In genomic region chr11:101085617-101086322, GRCm38 (mm10) we compare ENCODE assay signal across 10 mouse cellular contexts. TPM values are rescaled to one million over a fixed set of nuclear protein-coding genes. Genes with fewer than 3 reads are reported as not detected.
DNase-seq lines count a peak whose midpoint lies in the region; ATAC-seq lines count a peak whose summit lies in the region.
"Had no signal": no experiment of that assay in that cellular context is flagged by ENCODE, and none has a peak within 500 bp of the region (broad histone marks: within the 10 kb centered on the region; RNA-seq: fewer than 3 reads in every experiment).

No protein-coding gene starts in this region.

- H3K27me3 ChIP-seq in megakaryocyte, embryonic 14.5 days (replicated peaks): no peaks in the 10 kb centered on the region
- H3K27me3 ChIP-seq in liver, embryonic 12.5 days (replicated peaks): peaks cover 10% of the 10 kb centered on the region

- peaks cover 82% of the 10 kb centered on the region for H3K4me1 ChIP-seq in megakaryocyte, embryonic 14.5 days
- H3K4me1 ChIP-seq in liver, embryonic 12.5 days: peaks cover 67% of the 10 kb centered on the region

- peak overlapping the region; percentile 94 for H3K4me2 ChIP-seq in liver, embryonic 12.5 days

- H3K9ac ChIP-seq in liver, embryonic 12.5 days: peak overlapping the region; percentile 86

- H3K36me3 ChIP-seq in megakaryocyte, embryonic 14.5 days (replicated peaks; ENCODE audit: low read length): peaks cover 61% of the 10 kb centered on the region
- H3K36me3 ChIP-seq in liver, embryonic 12.5 days: peaks cover 41% of the 10 kb centered on the region

- 91% methylated on average over 18 of the region's 18 CpGs for WGBS in liver, embryonic 12.5 days (ENCODE audit: insufficient replicate concordance)

- peak overlapping the region; percentile 83; the same call in 1 of the 2 replicates for H3K27ac ChIP-seq in liver, embryonic 12.5 days

- H3K9me3 ChIP-seq in megakaryocyte, embryonic 14.5 days: no peaks in the 10 kb centered on the region
- H3K9me3 ChIP-seq in liver, embryonic 12.5 days (replicated peaks): no peaks in the 10 kb centered on the region

- H3K4me3 ChIP-seq in megakaryocyte, embryonic 14.5 days (replicated peaks): peak overlapping the region; percentile 1
- H3K4me3 ChIP-seq in liver, embryonic 12.5 days: no peak overlapping the region

- no peak for ATAC-seq in megakaryocyte, adult 5-6 weeks (ENCODE audit: poor library complexity, severe bottlenecking)
- ATAC-seq in liver, embryonic 12.5 days: no peak

- peak; percentile 48 for DNase-seq in cerebellum, adult 9-11 months
- DNase-seq in cerebellum, adult 18-20 months: no peak
- no peak for DNase-seq in B cell, adult 2 months
- no peak for DNase-seq in MN1 (ENCODE audit: low spot score)
- DNase-seq in retina, postnatal 1 day: no peak
- DNase-seq: adrenal gland, adult 8-10 months had no signal

RNA-seq across cellular contexts. Expression of gene Mlx, which starts 1.3 kb away (rescaled TPM):
- polyA plus RNA-seq in megakaryocyte, embryonic 14.5 days (2012; ENCODE audit: insufficient read depth, low replicate concordance): 2.8 and 12.4 TPM in 2 replicates
- 62.7 and 64.8 TPM in 2 replicates for total RNA-seq in megakaryocyte, adult 5-6 weeks (2015)
- 79.3 and 96.0 TPM in 2 replicates for total RNA-seq in megakaryocyte, adult 5-6 weeks (2017)
- polyA plus RNA-seq in liver, embryonic 12.5 days (2016; fragmentation: Nextera tagmentation; extraction: Ambion mirVana): 34.9 and 35.7 TPM in 2 replicates

RNA-seq across cellular contexts. Expression of gene Coasy, which starts 3.4 kb away (rescaled TPM):
- 17.7 and 36.8 TPM in 2 replicates for polyA plus RNA-seq in megakaryocyte, embryonic 14.5 days (2012; ENCODE audit: insufficient read depth, low replicate concordance)
- 10.6 and 13.1 TPM in 2 replicates for total RNA-seq in megakaryocyte, adult 5-6 weeks (2015)
- 11.4 and 15.8 TPM in 2 replicates for total RNA-seq in megakaryocyte, adult 5-6 weeks (2017)
- 26.4 and 28.5 TPM in 2 replicates for polyA plus RNA-seq in liver, embryonic 12.5 days (2016; fragmentation: Nextera tagmentation; extraction: Ambion mirVana)

RNA-seq across cellular contexts. Expression of gene Hsd17b1, which starts 7.6 kb away (rescaled TPM):
- polyA plus RNA-seq in megakaryocyte, embryonic 14.5 days (2012; ENCODE audit: insufficient read depth, low replicate concordance): 3.5 and 5.8 TPM in 2 replicates
- total RNA-seq in megakaryocyte, adult 5-6 weeks (2015): 0.11 and 0.45 TPM in 2 replicates
- total RNA-seq in megakaryocyte, adult 5-6 weeks (2017): 0.29 TPM in 1 of 2 replicates, not detected in the other
- 0.08 TPM in 1 of 2 replicates, not detected in the other for polyA plus RNA-seq in liver, embryonic 12.5 days (2016; fragmentation: Nextera tagmentation; extraction: Ambion mirVana)
- polyA plus RNA-seq: C2C12 had no signal

RNA-seq across cellular contexts. Expression of gene Psmc3ip, which starts 9.5 kb away (rescaled TPM):
- 10.4 TPM in 1 of 2 replicates, not detected in the other for polyA plus RNA-seq in megakaryocyte, embryonic 14.5 days (2012; ENCODE audit: insufficient read depth, low replicate concordance)
- total RNA-seq in megakaryocyte, adult 5-6 weeks (2015): 11.5 and 14.9 TPM in 2 replicates
- 21.3 and 24.1 TPM in 2 replicates for total RNA-seq in megakaryocyte, adult 5-6 weeks (2017)
- polyA plus RNA-seq in liver, embryonic 12.5 days (2016; fragmentation: Nextera tagmentation; extraction: Ambion mirVana): 28.2 and 28.3 TPM in 2 replicates

RNA-seq across cellular contexts. Expression of gene Naglu, which starts 16.0 kb away (rescaled TPM):
- polyA plus RNA-seq in megakaryocyte, embryonic 14.5 days (2012; ENCODE audit: insufficient read depth, low replicate concordance): 30.7 and 32.1 TPM in 2 replicates
- total RNA-seq in megakaryocyte, adult 5-6 weeks (2015): 7.2 and 7.9 TPM in 2 replicates
- total RNA-seq in megakaryocyte, adult 5-6 weeks (2017): 8.9 and 9.1 TPM in 2 replicates
- polyA plus RNA-seq in liver, embryonic 12.5 days (2016; fragmentation: Nextera tagmentation; extraction: Ambion mirVana): 6.3 and 7.0 TPM in 2 replicates
